In genomic region chr10:77623069-77623492, GRCm38 (mm10) we compare ENCODE assay signal across 8 mouse cellular contexts. TPM values are rescaled to one million over a fixed set of nuclear protein-coding genes. Genes with fewer than 3 reads are reported as not detected.
DNase-seq lines count a peak whose midpoint lies in the region; ATAC-seq and TF ChIP-seq lines count a peak whose summit lies in the region.

No protein-coding gene starts in this region.

- H3K4me1 ChIP-seq in ES-E14 (ENCODE audit: control insufficient read depth in 2 of 2, insufficient read depth in 2 of 2, low read length in 2 of 2, poor library complexity in 1 of 2): peaks cover 0 to 5% of the 10 kb centered on the region in 2 experiments; a peak in 2 of 4 replicates
- H3K4me1 ChIP-seq in embryonic facial prominence, embryonic 14.5 days (ENCODE audit: control insufficient read depth, insufficient read depth, low read length): peaks cover 17% of the 10 kb centered on the region
- H3K4me1 ChIP-seq in heart, embryonic 15.5 days (replicated peaks): peaks cover 38% of the 10 kb centered on the region
- H3K4me1 ChIP-seq in limb, embryonic 11.5 days (ENCODE audit: control insufficient read depth, insufficient read depth, low read length): no peaks in the 10 kb centered on the region; the same call in 1 of the 2 replicates
- H3K4me1 ChIP-seq in midbrain, embryonic 10.5 days: peaks cover 33% of the 10 kb centered on the region

- H3K4me3 ChIP-seq in ES-E14 (ENCODE audit: insufficient read depth in 1 of 2, low read depth in 1 of 2, low read length in 2 of 2, poor library complexity in 1 of 2, severe bottlenecking in 1 of 2): peak overlapping the region; percentile 86 to 92
- peak overlapping the region; percentile 98 for H3K4me3 ChIP-seq in embryonic facial prominence, embryonic 14.5 days (ENCODE audit: low read depth, low read length)
- H3K4me3 ChIP-seq in heart, embryonic 15.5 days: peak overlapping the region; percentile 96
- peak overlapping the region; percentile 99 for H3K4me3 ChIP-seq in limb, embryonic 11.5 days (ENCODE audit: low read depth, low read length)
- H3K4me3 ChIP-seq in midbrain, embryonic 10.5 days: peak overlapping the region; percentile 78

- no peaks in the 10 kb centered on the region for H3K27me3 ChIP-seq in embryonic facial prominence, embryonic 14.5 days (replicated peaks; ENCODE audit: control insufficient read depth, insufficient read depth, low read length)
- no peaks in the 10 kb centered on the region for H3K27me3 ChIP-seq in heart, embryonic 15.5 days
- H3K27me3 ChIP-seq in limb, embryonic 11.5 days (ENCODE audit: control insufficient read depth, insufficient read depth, low read length): no peaks in the 10 kb centered on the region
- no peaks in the 10 kb centered on the region for H3K27me3 ChIP-seq in midbrain, embryonic 10.5 days (ENCODE audit: low read depth, poor library complexity, severe bottlenecking)

- H3K4me2 ChIP-seq in embryonic facial prominence, embryonic 14.5 days (ENCODE audit: low read depth, low read length): peak overlapping the region; percentile 84
- peak overlapping the region; percentile 80 for H3K4me2 ChIP-seq in heart, embryonic 15.5 days
- peak overlapping the region; percentile 57 for H3K4me2 ChIP-seq in limb, embryonic 11.5 days (ENCODE audit: low read depth, severe bottlenecking)

- WGBS in embryonic facial prominence, embryonic 14.5 days: 4% methylated on average over 8 of the region's 8 CpGs
- 11% methylated on average over 8 of the region's 8 CpGs for WGBS in heart, embryonic 15.5 days
- WGBS in limb, embryonic 11.5 days: 13% methylated on average over 8 of the region's 8 CpGs
- WGBS in midbrain, embryonic 10.5 days: 21% methylated on average over 8 of the region's 8 CpGs

- no peaks in the 10 kb centered on the region for H3K9me3 ChIP-seq in ES-E14 (ENCODE audit: control insufficient read depth, insufficient read depth, low read depth, low read length)
- no peaks in the 10 kb centered on the region for H3K9me3 ChIP-seq in embryonic facial prominence, embryonic 14.5 days (ENCODE audit: control insufficient read depth, low read length)
- no peaks in the 10 kb centered on the region for H3K9me3 ChIP-seq in heart, embryonic 15.5 days (replicated peaks)
- no peaks in the 10 kb centered on the region for H3K9me3 ChIP-seq in limb, embryonic 11.5 days (ENCODE audit: control insufficient read depth, low read length)
- no peaks in the 10 kb centered on the region for H3K9me3 ChIP-seq in midbrain, embryonic 10.5 days (replicated peaks)

- ATAC-seq in CD4-positive, CD25-positive, alpha-beta regulatory T cell, adult 4 months: no peak
- ATAC-seq in embryonic facial prominence, embryonic 14.5 days (ENCODE audit: low read depth): peak; percentile 13; the same call in 1 of the 2 replicates
- no peak for ATAC-seq in heart, embryonic 15.5 days (replicated peaks; ENCODE audit: insufficient number of reproducible peaks, insufficient read depth, low FRiP score, low read depth)
- ATAC-seq in limb, embryonic 11.5 days (ENCODE audit: insufficient number of reproducible peaks, low FRiP score, low TSS enrichment, low read depth): no peak

- H3K27ac ChIP-seq in ES-E14 (ENCODE audit: insufficient read depth, low read depth, low read length, poor library complexity, severe bottlenecking): no peak overlapping the region
- H3K27ac ChIP-seq in embryonic facial prominence, embryonic 14.5 days (replicated peaks; ENCODE audit: low read depth, low read length): peak overlapping the region; percentile 92; the same call in 1 of the 2 replicates
- H3K27ac ChIP-seq in heart, embryonic 15.5 days: peak overlapping the region; percentile 92
- H3K27ac ChIP-seq in limb, embryonic 11.5 days (replicated peaks; ENCODE audit: low read depth, low read length): no peak overlapping the region
- peak overlapping the region; percentile 90 for H3K27ac ChIP-seq in midbrain, embryonic 10.5 days (replicated peaks)

- DNase-seq in CD4-positive, CD25-positive, alpha-beta regulatory T cell, adult 2 months (ENCODE audit: low read depth, low spot score): peak; percentile 31
- no peak for DNase-seq in ES-E14 (ENCODE audit: low read depth, low spot score)
- DNase-seq in embryonic facial prominence, embryonic 14.5 days (ENCODE audit: low spot score): peak; percentile 69
- peak; percentile 49 for DNase-seq in limb, embryonic 11.5 days (ENCODE audit: low spot score)
- no peak for DNase-seq in midbrain, embryonic 10.5 days (ENCODE audit: low spot score)
- no peak for DNase-seq in thymus, postnatal 36 days

- no peaks in the 10 kb centered on the region; the same call in 1 of the 2 replicates for H3K36me3 ChIP-seq in ES-E14 (ENCODE audit: control insufficient read depth, insufficient read depth, low read length, poor library complexity, severe bottlenecking)
- 0 out of 2 replicates have a peak, but pooled peaks cover 3% of the 10 kb centered on the region for H3K36me3 ChIP-seq in embryonic facial prominence, embryonic 14.5 days (ENCODE audit: control insufficient read depth, insufficient read depth, low read length)
- 0 out of 2 replicates have a peak, but pooled peaks cover under 1% of the 10 kb centered on the region for H3K36me3 ChIP-seq in heart, embryonic 15.5 days
- no peaks in the 10 kb centered on the region; the same call in 1 of the 2 replicates for H3K36me3 ChIP-seq in limb, embryonic 11.5 days (ENCODE audit: control insufficient read depth, insufficient read depth, low read length)
- peaks cover 35% of the 10 kb centered on the region for H3K36me3 ChIP-seq in midbrain, embryonic 10.5 days

- in situ Hi-C loops in ES-E14 (cut with MboI; ENCODE audit: low sequenced_read_pairs in 2 of 2, unreplicated experiment in 2 of 2): no loop called here

- peak overlapping the region; percentile 93; the same call in 1 of the 2 replicates for H3K9ac ChIP-seq in ES-E14 (ENCODE audit: insufficient read depth, low read depth, low read length, poor library complexity, severe bottlenecking)
- peak overlapping the region; percentile 96 for H3K9ac ChIP-seq in embryonic facial prominence, embryonic 14.5 days (ENCODE audit: low read depth, low read length)
- H3K9ac ChIP-seq in heart, embryonic 15.5 days: peak overlapping the region; percentile 97
- peak overlapping the region; percentile 96 for H3K9ac ChIP-seq in limb, embryonic 11.5 days (ENCODE audit: low read length)

TF ChIP-seq in ES-E14, 5 proteins besides CTCF, POLR2A, EP300 and RAD21:
- TF ChIP-seq ZNF384 (IDR thresholded peaks at IDR 0.05; ENCODE audit: low read depth, low read length) (no peak), MAFK (IDR thresholded peaks at IDR 0.05; ENCODE audit: insufficient read depth, low read depth, low read length) (no peak), CHD2 (IDR thresholded peaks at IDR 0.05; ENCODE audit: low read depth, low read length) (no peak), ZC3H11A (IDR thresholded peaks at IDR 0.05; ENCODE audit: borderline replicate concordance, low read depth, low read length) (no peak), HCFC1 (IDR thresholded peaks at IDR 0.05; ENCODE audit: borderline replicate concordance, insufficient read depth, low read length) (no peak)

RNA-seq across cellular contexts. Expression of gene Ube2g2, which starts 1.0 kb away (rescaled TPM):
- polyA plus RNA-seq in CD4-positive, CD25-positive, alpha-beta regulatory T cell, adult 4 months (2017; shearing (Covaris generic)): 10 to 100 TPM; 42.0 to 65.6 TPM
- total RNA-seq in ES-E14 (2012; rRNA removed): 21.2 and 32.7 TPM in 2 replicates
- polyA plus RNA-seq in embryonic facial prominence, embryonic 14.5 days (2014; fragmentation: Nextera tagmentation; extraction: Ambion mirVana): 66.1 and 69.5 TPM in 2 replicates
- 66.3 and 85.1 TPM in 2 replicates for polyA plus RNA-seq in heart, embryonic 15.5 days (2015; fragmentation: Nextera tagmentation; extraction: Ambion mirVana)
- polyA plus RNA-seq in limb, embryonic 11.5 days (2014; fragmentation: Nextera tagmentation; extraction: Ambion mirVana): 52.3 and 52.6 TPM in 2 replicates
- polyA plus RNA-seq in midbrain, embryonic 10.5 days (2016; fragmentation: Nextera tagmentation; extraction: Ambion mirVana): 104 and 107 TPM in 2 replicates

RNA-seq across cellular contexts. Expression of gene Gm49325, which starts 17.1 kb away (rescaled TPM):
- 1 to 10 TPM in 1 of 2 experiments, not detected in 1; 3.0 TPM for polyA plus RNA-seq in CD4-positive, CD25-positive, alpha-beta regulatory T cell, adult 4 months (2017; shearing (Covaris generic))
- total RNA-seq in ES-E14 (2012; rRNA removed): 1.7 and 5.4 TPM in 2 replicates
- polyA plus RNA-seq in embryonic facial prominence, embryonic 14.5 days (2014; fragmentation: Nextera tagmentation; extraction: Ambion mirVana): 4.1 and 7.4 TPM in 2 replicates
- 0.60 and 3.9 TPM in 2 replicates for polyA plus RNA-seq in heart, embryonic 15.5 days (2015; fragmentation: Nextera tagmentation; extraction: Ambion mirVana)
- 2.3 TPM in 1 of 2 replicates, not detected in the other for polyA plus RNA-seq in limb, embryonic 11.5 days (2014; fragmentation: Nextera tagmentation; extraction: Ambion mirVana)
- polyA plus RNA-seq in midbrain, embryonic 10.5 days (2016; fragmentation: Nextera tagmentation; extraction: Ambion mirVana): 2.2 and 2.4 TPM in 2 replicates

RNA-seq across cellular contexts. Expression of gene Sumo3, which starts 17.2 kb away (rescaled TPM):
- polyA plus RNA-seq in CD4-positive, CD25-positive, alpha-beta regulatory T cell, adult 4 months (2017; shearing (Covaris generic)): 100 to 1,000 TPM in 1 of 2 experiments, 10 to 100 TPM in 1; 96.6 to 109 TPM
- 139 and 148 TPM in 2 replicates for total RNA-seq in ES-E14 (2012; rRNA removed)
- polyA plus RNA-seq in embryonic facial prominence, embryonic 14.5 days (2014; fragmentation: Nextera tagmentation; extraction: Ambion mirVana): 261 and 281 TPM in 2 replicates
- polyA plus RNA-seq in heart, embryonic 15.5 days (2015; fragmentation: Nextera tagmentation; extraction: Ambion mirVana): 138 and 169 TPM in 2 replicates
- polyA plus RNA-seq in limb, embryonic 11.5 days (2014; fragmentation: Nextera tagmentation; extraction: Ambion mirVana): 340 and 351 TPM in 2 replicates
- polyA plus RNA-seq in midbrain, embryonic 10.5 days (2016; fragmentation: Nextera tagmentation; extraction: Ambion mirVana): 403 and 425 TPM in 2 replicates

RNA-seq across cellular contexts. Expression of gene Pttg1ip, which starts 41.6 kb away (rescaled TPM):
- polyA plus RNA-seq in CD4-positive, CD25-positive, alpha-beta regulatory T cell, adult 4 months (2017; shearing (Covaris generic)): 100 to 1,000 TPM; 107 to 179 TPM
- 115 and 142 TPM in 2 replicates for total RNA-seq in ES-E14 (2012; rRNA removed)
- 135 and 143 TPM in 2 replicates for polyA plus RNA-seq in embryonic facial prominence, embryonic 14.5 days (2014; fragmentation: Nextera tagmentation; extraction: Ambion mirVana)
- polyA plus RNA-seq in heart, embryonic 15.5 days (2015; fragmentation: Nextera tagmentation; extraction: Ambion mirVana): 105 and 125 TPM in 2 replicates
- 75.5 and 84.6 TPM in 2 replicates for polyA plus RNA-seq in limb, embryonic 11.5 days (2014; fragmentation: Nextera tagmentation; extraction: Ambion mirVana)
- polyA plus RNA-seq in midbrain, embryonic 10.5 days (2016; fragmentation: Nextera tagmentation; extraction: Ambion mirVana): 67.0 and 69.9 TPM in 2 replicates

Comparison
In these comparisons a context has a peak if more than half of its experiments do, and no peak if none do; other contexts are left out.
1. DNase-seq: peak in CD4-positive, CD25-positive, alpha-beta regulatory T cell, adult 2 months (single experiment), embryonic facial prominence, embryonic 14.5 days (single experiment) and limb, embryonic 11.5 days (single experiment); none in ES-E14 (single experiment), midbrain, embryonic 10.5 days (single experiment) and thymus, postnatal 36 days (0 of 2).
2. H3K27ac ChIP-seq: peak in embryonic facial prominence, embryonic 14.5 days (single experiment), heart, embryonic 15.5 days (single experiment) and midbrain, embryonic 10.5 days (single experiment); none in ES-E14 (single experiment) and limb, embryonic 11.5 days (single experiment).
3. Peak in every context shown above with its lines, with median percentiles within 50 percentile points of each other: H3K4me3 ChIP-seq, H3K9ac ChIP-seq and H3K4me2 ChIP-seq.